Mouse (Mus musculus): ENCODE measurements around the gene Pbx1.

The Pbx1 gene

GRCm38 (mm10) chr1:168268224-168268623 lies 163.8 kb downstream of the Pbx1 start:
- DNase-seq (ENCODE audit: low read depth): no peak

GRCm38 (mm10) chr1:168265594-168266390 lies 166.3 kb downstream of the Pbx1 start:
- no peak for DNase-seq (ENCODE audit: low read depth)

GRCm38 (mm10) chr1:168265090-168265489 lies 167.0 kb downstream of the Pbx1 start:
- DNase-seq (ENCODE audit: low read depth): no peak

GRCm38 (mm10) chr1:168260391-168260790 lies 171.7 kb downstream of the Pbx1 start:
- DNase-seq (ENCODE audit: low read depth): no peak

GRCm38 (mm10) chr1:168258856-168259255 lies 173.2 kb downstream of the Pbx1 start:
- DNase-seq (ENCODE audit: low read depth): no peak

- no peak for DNase-seq (ENCODE audit: low read depth)
Observed at GRCm38 (mm10) chr1:168255347-168255908, 176.6 kb downstream of the Pbx1 start.

- DNase-seq (ENCODE audit: low read depth): no peak
Observed at GRCm38 (mm10) chr1:168246968-168247724, 184.9 kb downstream of the Pbx1 start.

- no peak for DNase-seq (ENCODE audit: low read depth)
Observed at GRCm38 (mm10) chr1:168245539-168245938, 186.5 kb downstream of the Pbx1 start.

- DNase-seq (ENCODE audit: low read depth): no peak
Observed at GRCm38 (mm10) chr1:168243759-168244158, 188.3 kb downstream of the Pbx1 start.

- DNase-seq (ENCODE audit: low read depth): no peak
Observed at GRCm38 (mm10) chr1:168243068-168243467, 189.0 kb downstream of the Pbx1 start.

- no peak for DNase-seq (ENCODE audit: low read depth)
Observed at GRCm38 (mm10) chr1:168241316-168241715, 190.8 kb downstream of the Pbx1 start.

GRCm38 (mm10) chr1:168240846-168241245 lies 191.2 kb downstream of the Pbx1 start:
- DNase-seq (ENCODE audit: low read depth): no peak

GRCm38 (mm10) chr1:168240386-168240785 lies 191.7 kb downstream of the Pbx1 start:
- no peak for DNase-seq (ENCODE audit: low read depth)

- no peak for DNase-seq (ENCODE audit: low read depth)
Observed at GRCm38 (mm10) chr1:168236101-168236500, 196.0 kb downstream of the Pbx1 start.

GRCm38 (mm10) chr1:168234355-168234754 lies 197.7 kb downstream of the Pbx1 start:
- DNase-seq (ENCODE audit: low read depth): no peak

- no peak for DNase-seq (ENCODE audit: low read depth)
Observed at GRCm38 (mm10) chr1:168233182-168233581, 198.9 kb downstream of the Pbx1 start.

- DNase-seq (ENCODE audit: low read depth): no peak
Observed at GRCm38 (mm10) chr1:168231548-168232429, 200.3 kb downstream of the Pbx1 start.

GRCm38 (mm10) chr1:168230858-168231257 lies 201.2 kb downstream of the Pbx1 start:
- DNase-seq (ENCODE audit: low read depth): no peak

GRCm38 (mm10) chr1:168230134-168230533 lies 201.9 kb downstream of the Pbx1 start:
- no peak for DNase-seq (ENCODE audit: low read depth)

GRCm38 (mm10) chr1:168228756-168229526 lies 203.1 kb downstream of the Pbx1 start:
- DNase-seq (ENCODE audit: low read depth): no peak

- DNase-seq (ENCODE audit: low read depth): no peak
Observed at GRCm38 (mm10) chr1:168226150-168226549, 205.9 kb downstream of the Pbx1 start.
